Mouse (Mus musculus) mouse trophoblast stem cell (cell line): ENCODE data around the gene L2hgdh.
"Not testable (repeated sequence)": the region's sequence is repeated elsewhere in the genome, so short reads cannot be mapped to it uniquely, and the experiment has no call there.

ENCODE experiments used
- in situ Hi-C, 2 experiments: fragments of 300-500 bp; cut with MseI, MboI; formaldehyde crosslinking; loops; 2 replicates in 1 of 2; 3 replicates in 1 of 2; pipeline ENCODE4 v1.15.1; 2025

The L2hgdh gene

DNA sequence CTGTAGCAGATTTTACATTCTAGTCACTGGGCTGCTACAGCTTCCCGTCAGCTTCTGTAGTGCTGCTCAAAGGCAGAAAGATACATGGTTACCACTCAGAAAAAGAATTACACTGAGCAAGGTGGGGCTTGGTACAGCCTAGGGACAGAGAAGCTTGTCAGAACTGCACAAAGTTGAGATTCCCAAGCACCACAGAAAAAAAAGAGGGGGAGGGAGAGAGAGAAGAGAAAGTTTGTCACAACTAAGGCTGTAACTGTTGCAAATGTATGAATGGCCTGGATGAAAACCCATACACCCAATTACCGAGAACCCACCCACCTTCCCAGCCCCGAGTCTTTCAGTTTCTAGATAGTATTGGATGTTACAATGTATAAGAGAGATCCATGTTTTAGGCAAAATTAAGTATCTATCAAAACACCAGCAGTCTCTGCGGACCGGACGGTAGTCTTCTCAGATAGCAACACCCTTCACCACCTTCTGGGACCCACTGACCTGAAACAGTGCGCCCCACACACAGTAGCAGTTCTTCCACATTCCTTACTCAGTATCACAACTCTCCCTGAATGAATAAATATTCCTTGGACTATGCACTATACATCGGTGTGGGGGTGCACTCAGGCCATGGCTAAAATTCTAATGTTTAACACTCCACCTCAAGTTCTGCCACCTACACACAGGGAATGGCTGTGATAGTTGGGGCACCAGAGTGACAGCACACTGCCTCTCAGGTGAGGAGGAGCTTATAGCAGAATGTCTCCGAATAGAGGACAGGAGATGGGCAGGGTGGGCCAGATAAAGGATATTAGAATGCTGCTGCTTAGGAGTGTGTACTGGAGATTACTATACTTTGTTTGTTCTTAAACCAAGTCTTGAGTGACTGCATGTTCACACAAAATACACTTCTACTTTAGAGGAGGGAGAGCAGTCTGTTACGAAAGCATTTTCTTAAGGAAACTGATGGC lies 49.8 kb downstream of the L2hgdh start:
- in situ Hi-C loops: no loop called here

DNA sequence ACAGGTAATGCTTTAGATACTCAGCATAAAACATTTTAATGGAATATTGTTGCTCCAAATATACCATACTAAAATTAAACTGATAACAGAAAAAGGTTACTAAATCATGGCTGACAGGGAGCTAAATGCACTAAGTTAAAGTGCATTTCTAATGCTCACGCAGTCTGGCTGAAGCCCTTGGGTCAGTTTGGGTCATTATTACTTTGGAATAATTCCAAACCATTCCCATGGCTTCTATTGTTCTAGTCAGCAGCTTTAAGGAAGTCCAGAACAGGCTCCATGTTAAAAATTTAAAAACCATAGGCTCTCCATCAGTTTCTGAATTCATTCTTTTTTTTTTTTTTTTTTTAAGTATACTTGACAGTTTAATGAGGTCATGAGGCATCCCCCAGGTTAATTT lies 50.5 kb downstream of the L2hgdh start:
- in situ Hi-C loops: no loop called here

GRCm38 (mm10) chr12:69666721-69667120 lies 58.0 kb downstream of the L2hgdh start:
- in situ Hi-C loops: no loop called here

- in situ Hi-C loops: no loop called here
Observed at GRCm38 (mm10) chr12:69661658-69662057, 63.0 kb downstream of the L2hgdh start.

DNA sequence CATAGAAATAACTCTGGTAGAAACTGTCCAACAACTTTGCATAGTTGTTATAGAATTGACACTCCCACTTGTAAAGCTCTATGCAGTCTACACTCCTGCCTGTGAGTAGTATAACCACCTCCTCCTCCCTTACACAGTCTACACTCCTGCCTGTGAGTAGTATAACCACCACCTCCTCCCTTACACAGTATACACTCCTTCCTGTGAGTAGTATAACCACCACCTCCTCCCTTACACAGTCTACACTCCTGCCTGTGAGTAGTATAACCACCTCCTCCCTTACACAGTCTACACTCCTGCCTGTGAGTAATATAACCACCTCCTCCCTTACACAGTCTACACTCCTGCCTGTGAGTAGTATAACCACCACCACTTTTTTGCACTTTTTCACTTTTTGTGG lies 70.7 kb downstream of the L2hgdh start:
- in situ Hi-C loops: not testable (repeated sequence)

DNA sequence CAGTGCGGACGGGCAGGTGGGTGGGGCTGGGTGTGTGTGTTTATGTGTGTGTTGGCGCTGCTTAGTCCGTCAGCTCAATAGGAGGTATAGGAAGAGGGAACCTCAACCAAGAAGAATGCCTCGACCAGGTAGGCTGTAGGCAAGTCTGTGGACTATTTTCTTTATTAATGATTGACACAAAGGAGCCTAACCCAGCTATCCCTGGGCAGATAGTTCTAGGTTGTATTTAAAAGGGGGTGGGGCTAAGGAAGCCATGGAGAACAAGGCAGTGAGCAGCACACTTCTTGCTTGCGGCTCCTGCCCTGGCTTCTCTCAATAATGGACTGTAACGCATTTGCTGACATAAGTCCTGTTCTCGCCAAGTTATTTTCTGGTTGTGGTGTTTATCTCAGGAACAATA lies 75.2 kb downstream of the L2hgdh start:
- in situ Hi-C loops: no loop called here

DNA sequence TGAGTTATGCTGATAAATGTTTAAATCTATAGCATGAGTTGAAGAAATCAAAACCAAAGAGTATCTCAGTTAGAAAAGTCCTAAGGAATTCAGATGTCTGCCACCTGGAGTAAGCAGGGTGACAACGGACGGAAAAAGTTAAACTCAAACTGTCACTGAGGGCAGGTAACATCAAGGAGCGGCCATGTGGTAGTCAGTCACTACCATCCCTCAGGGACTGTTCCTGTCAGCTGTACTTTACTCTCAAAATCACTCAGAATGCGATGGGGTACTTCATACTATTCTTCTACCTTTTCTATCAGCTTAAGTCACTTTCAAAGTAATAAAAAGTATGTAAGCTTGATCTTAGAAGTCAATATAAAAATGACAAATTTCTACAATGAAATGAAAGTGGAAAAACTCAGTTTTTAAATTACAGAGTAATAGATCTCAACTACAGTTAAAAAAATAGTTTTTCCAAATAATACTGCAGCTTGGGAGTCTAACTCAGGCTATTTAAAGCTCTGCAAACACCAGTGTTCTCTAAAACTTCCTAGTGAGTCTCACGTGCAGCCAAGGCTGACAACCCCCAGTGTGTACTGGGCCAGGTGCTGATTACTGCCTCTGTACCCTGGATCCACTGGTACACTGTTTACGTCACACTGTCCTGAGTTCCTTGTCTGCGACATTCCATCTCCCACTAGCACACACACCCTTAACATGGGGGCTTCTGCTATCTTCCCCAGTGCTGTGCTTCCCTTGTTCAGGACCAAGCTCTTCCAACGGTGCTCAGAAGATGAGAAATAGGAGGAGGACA lies 78.7 kb downstream of the L2hgdh start:
- in situ Hi-C loops: no loop called here

GRCm38 (mm10) chr12:69644877-69645276 lies 79.8 kb downstream of the L2hgdh start:
- in situ Hi-C loops: no loop called here

DNA sequence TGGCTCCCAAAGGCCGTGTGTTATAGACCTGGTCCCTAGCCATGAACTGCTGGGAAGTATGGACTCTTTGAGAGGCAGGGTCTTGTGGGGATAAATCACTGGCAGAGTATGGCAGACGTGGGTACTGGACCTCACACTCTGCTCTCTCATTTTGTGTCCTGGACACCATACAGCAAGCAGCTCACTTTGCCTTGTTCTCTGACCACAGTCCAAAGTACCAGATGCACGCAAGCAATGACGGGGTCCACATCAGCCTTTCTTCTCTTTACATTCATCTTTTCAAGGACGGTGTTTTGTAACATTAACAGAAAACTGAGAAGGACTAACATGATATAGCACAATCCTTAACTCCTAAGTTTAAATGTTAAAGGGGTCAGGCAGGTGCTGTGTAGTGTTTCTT lies 81.8 kb downstream of the L2hgdh start:
- in situ Hi-C loops: no loop called here
